Mouse (Mus musculus): ENCODE data around the gene Ccl17.

DNA sequence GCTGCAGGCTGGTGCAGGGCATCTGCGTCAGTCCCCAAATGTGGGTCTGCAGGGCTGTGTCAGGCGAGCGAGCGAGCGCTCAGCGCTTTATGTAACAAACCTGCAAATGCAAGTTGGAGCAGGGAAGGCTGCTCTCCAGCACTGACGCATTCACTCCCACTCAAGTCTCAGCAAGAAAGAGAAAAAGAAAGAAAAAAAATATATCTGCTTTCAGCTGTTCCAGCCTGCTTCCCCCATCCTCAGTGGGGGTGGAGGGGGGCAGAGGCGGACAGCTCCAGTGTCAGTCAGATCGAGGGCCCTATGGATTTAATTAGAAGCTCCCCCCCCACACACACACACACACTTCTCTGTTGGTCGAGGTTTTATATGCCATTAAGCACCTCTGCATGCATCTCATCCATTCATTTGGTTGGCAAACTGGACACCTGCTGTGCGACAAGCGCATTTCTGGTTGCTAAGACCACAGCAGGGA, 36.5 kb upstream of the Ccl17 start:
- TF ChIP-seq CTCF (IDR thresholded peaks at IDR 0.05; ENCODE audit: low read depth) (no peak), EP300 (IDR thresholded peaks at IDR 0.05; ENCODE audit: low read depth) (no peak)

Data from liver, postnatal 0 days (tissue).